Mouse (Mus musculus) embryonic fibroblast, embryonic 13.5 days (primary cell): ENCODE data around the gene Vwce.

Experiments
- CTCF ChIP-seq: IDR thresholded peaks from 2 replicates; pipeline ENCODE4 v1.5.1; 2011; ENCODE audit warnings: mild to moderate bottlenecking, control low read depth, low read length, moderate library complexity, borderline replicate concordance; ENCODE audit not compliant: insufficient read depth
- POLR2A ChIP-seq: IDR thresholded peaks from 2 replicates; pipeline ENCODE4 v1.6.1; 2011; ENCODE audit warnings: low read depth, mild to moderate bottlenecking, control low read depth, low read length, moderate library complexity

DNA sequence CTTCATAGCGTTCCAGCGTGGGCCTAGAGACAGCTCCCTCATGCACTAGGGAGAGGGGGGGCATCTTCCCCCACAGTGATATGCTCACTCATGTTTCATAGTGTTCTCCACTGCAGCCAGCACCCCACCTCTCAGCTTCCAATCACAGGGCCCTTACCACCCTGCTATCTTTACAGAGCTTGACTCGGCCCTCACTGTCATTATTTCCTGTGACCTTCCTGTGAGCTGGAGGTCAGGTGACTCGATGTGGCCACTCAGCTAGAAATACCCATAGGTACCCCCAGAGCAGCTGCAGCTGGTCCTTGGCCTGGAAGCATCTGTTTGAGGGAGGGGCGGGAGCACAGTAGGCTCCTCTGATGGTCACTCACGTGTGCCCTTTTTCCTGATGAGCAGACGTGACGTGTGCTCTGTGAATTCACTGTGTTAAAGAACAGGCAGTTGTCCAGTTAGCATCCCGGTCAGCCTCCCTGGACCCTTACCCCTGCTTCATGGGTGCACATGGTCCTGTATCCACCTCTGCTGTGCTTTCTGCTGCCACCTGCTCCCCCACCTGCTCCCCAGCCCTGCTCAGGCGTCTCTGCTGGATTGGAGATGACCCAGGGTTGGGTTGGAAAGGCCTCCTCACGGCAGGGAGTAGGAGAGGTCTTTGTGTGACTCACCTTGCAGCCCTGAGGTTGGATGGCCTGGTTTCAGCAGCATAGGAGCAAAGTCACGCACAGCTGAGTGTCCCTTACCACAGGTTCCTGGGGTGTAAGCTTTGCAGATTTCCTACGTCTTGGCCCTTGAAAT lies 73.3 kb downstream of the Vwce start:
- no peak for TF ChIP-seq POLR2A
- TF ChIP-seq CTCF, result no peak
